Mouse (Mus musculus) CH12.LX (cell line): ENCODE measurements around the gene Nmnat2. TPM values are rescaled to one million over a fixed set of nuclear protein-coding genes. Genes with fewer than 3 reads are reported as not detected.

Source experiments
- DNase-seq: peaks from one replicate; pipeline ENCODE4 v3.0.0-alpha.2; 2013; ENCODE audit errors: extremely low read depth
- H3K27ac ChIP-seq: 2 replicates; pipeline ENCODE4 v1.5.1; 2012; ENCODE audit warnings: low read depth, mild to moderate bottlenecking, control low read depth, moderate library complexity; ENCODE audit not compliant: insufficient read depth
- H3K27me3 ChIP-seq: replicated peaks from 2 replicates; pipeline ENCODE3; 2012; ENCODE audit warnings: inconsistent platforms
- H3K36me3 ChIP-seq, 2 experiments: replicated peaks in 1 of 2; 2 replicates each; pipeline versions ENCODE3 to v1.6.1; 2012; ENCODE audit warnings: inconsistent platforms in 1 of 2, low read length in 1 of 2, mild to moderate bottlenecking in 1 of 2, mixed read lengths in 1 of 2, moderate library complexity in 1 of 2; ENCODE audit not compliant: control insufficient read depth in 1 of 2, insufficient read depth in 1 of 2
- H3K4me1 ChIP-seq, 2 experiments: 2 replicates each; pipeline ENCODE4 v1.6.1; 2012; ENCODE audit warnings: inconsistent platforms in 1 of 2, moderate library complexity in 1 of 2; ENCODE audit not compliant: insufficient read depth in 2 of 2, control insufficient read depth in 1 of 2
- H3K4me2 ChIP-seq: 2 replicates; pipeline ENCODE4 v1.6.1; 2012; ENCODE audit warnings: low read depth, mild to moderate bottlenecking, control low read depth; ENCODE audit not compliant: poor library complexity, insufficient read depth, severe bottlenecking
- H3K4me3 ChIP-seq, 3 experiments: fragments of 150-350 bp in 1 of 3; sonication (generic) in 1 of 3; replicated peaks in 1 of 3; 2 replicates each; pipeline versions ENCODE3 to v1.5.1; 2011 to 2012; ENCODE audit warnings: low read depth in 2 of 3, low read length in 2 of 3, mild to moderate bottlenecking in 2 of 3, moderate library complexity in 2 of 3, control low read depth in 1 of 3, improper control_type of control experiment in 1 of 3, inconsistent platforms in 1 of 3, mixed read lengths in 1 of 3; ENCODE audit not compliant: poor library complexity in 1 of 3
- H3K79me2 ChIP-seq: replicated peaks from 2 replicates; pipeline ENCODE4 v1.6.1; 2012; ENCODE audit warnings: mild to moderate bottlenecking, moderate library complexity; ENCODE audit not compliant: control insufficient read depth, poor library complexity, insufficient read depth, severe bottlenecking; ENCODE audit errors: extremely low read depth
- H3K9ac ChIP-seq: 2 replicates; pipeline ENCODE4 v1.6.1; 2012; ENCODE audit warnings: low read depth, mild to moderate bottlenecking, control low read depth, moderate library complexity; ENCODE audit not compliant: insufficient read depth
- H3K9me3 ChIP-seq: replicated peaks from 2 replicates; pipeline ENCODE3; 2012; ENCODE audit warnings: low read length, inconsistent platforms, mixed read lengths
- BHLHE40 ChIP-seq: IDR thresholded peaks from 2 replicates; pipeline ENCODE4 v1.6.1; 2011; ENCODE audit warnings: mild to moderate bottlenecking, low read depth, low read length, improper control_type of control experiment
- CHD2 ChIP-seq: IDR thresholded peaks from 2 replicates; pipeline ENCODE4 v1.6.1; 2011; ENCODE audit warnings: low read length, improper control_type of control experiment
- E2F4 ChIP-seq: IDR thresholded peaks from 2 replicates; pipeline ENCODE4 v1.6.1; 2011; ENCODE audit warnings: low read depth, low read length, improper control_type of control experiment; ENCODE audit not compliant: insufficient replicate concordance
- EP300 ChIP-seq: IDR thresholded peaks from 2 replicates; pipeline ENCODE4 v1.6.1; 2011; ENCODE audit warnings: low read length, improper control_type of control experiment
- GABPA ChIP-seq: IDR thresholded peaks from 2 replicates; pipeline ENCODE4 v1.6.1; 2012; ENCODE audit warnings: low read depth, low read length, improper control_type of control experiment, inconsistent platforms; ENCODE audit not compliant: insufficient replicate concordance
- HCFC1 ChIP-seq: IDR thresholded peaks from 2 replicates; pipeline ENCODE4 v1.6.1; 2012; ENCODE audit warnings: low read depth, mild to moderate bottlenecking, inconsistent platforms, low read length, improper control_type of control experiment
- JUN ChIP-seq: IDR thresholded peaks from 2 replicates; pipeline ENCODE4 v1.6.1; 2011; ENCODE audit warnings: low read depth, mild to moderate bottlenecking, low read length, improper control_type of control experiment, moderate library complexity; ENCODE audit not compliant: insufficient read depth
- MXI1 ChIP-seq: IDR thresholded peaks from 2 replicates; pipeline ENCODE4 v1.6.1; 2011; ENCODE audit warnings: mild to moderate bottlenecking, low read depth, low read length, improper control_type of control experiment
- MYC ChIP-seq: IDR thresholded peaks from 2 replicates; pipeline ENCODE4 v1.6.1; 2011; ENCODE audit warnings: low read depth, mild to moderate bottlenecking, improper control_type of control experiment, low read length
- NELFE ChIP-seq: IDR thresholded peaks from 2 replicates; pipeline ENCODE4 v1.6.1; 2011; ENCODE audit warnings: low read depth, low read length, improper control_type of control experiment
- PAX5 ChIP-seq: IDR thresholded peaks from 2 replicates; pipeline ENCODE4 v1.6.1; 2012; ENCODE audit warnings: low read length, inconsistent platforms, mixed read lengths
- POLR2A ChIP-seq: IDR thresholded peaks from 2 replicates; pipeline ENCODE4 v1.6.1; 2011; ENCODE audit warnings: low read depth, mild to moderate bottlenecking, improper control_type of control experiment, low read length
- RAD21 ChIP-seq: IDR thresholded peaks from 2 replicates; pipeline ENCODE4 v1.6.1; 2011; ENCODE audit warnings: low read depth, mild to moderate bottlenecking, low read length, improper control_type of control experiment, moderate library complexity
- TBP ChIP-seq: conservative IDR thresholded peaks from 2 replicates; pipeline ENCODE4 v1.6.1; 2011; ENCODE audit warnings: low read depth, low read length, improper control_type of control experiment
- USF2 ChIP-seq: conservative IDR thresholded peaks from 2 replicates; pipeline ENCODE4 v1.6.1; 2011; ENCODE audit warnings: low read depth, low read length, improper control_type of control experiment
- ZNF384 ChIP-seq: IDR thresholded peaks from 2 replicates; pipeline ENCODE4 v1.6.1; 2012; ENCODE audit warnings: low read depth, low read length, improper control_type of control experiment, inconsistent platforms
- dilution Hi-C: fragments of 300-500 bp; cut with MboI; formaldehyde crosslinking; loops from 2 replicates; pipeline ENCODE4 v1.14.3; 2020; ENCODE audit warnings: low sequenced_read_pairs; ENCODE audit not compliant: extremely low pct_unique_long_range_greater_than_20kb, extremely low pct_ligation_motif_present
- in situ Hi-C: fragments of 300-500 bp; cut with MboI; formaldehyde crosslinking; loops from 3 replicates; pipeline ENCODE4 v1.14.3; 2019; ENCODE audit warnings: low sequenced_read_pairs, low pct_ligation_motif_present, low pct_unique_long_range_greater_than_20kb, mixed read lengths
- polyA plus RNA-seq: library from polyadenylated mRNA; unstranded; fragments of >175 nt; gene quantifications from 2 replicates; pipeline ENCODE4 v1.2.1, GENCODE M21; 2012; ENCODE audit warnings: low read depth; ENCODE audit not compliant: insufficient read length
- total RNA-seq, 2 experiments: library from RNA; depleted of rRNA; stranded (reverse); fragments of 300-350 nt in 1 of 2; fragments of >200 nt in 1 of 2; gene quantifications; 2 replicates each; pipeline ENCODE4 v1.2.3; 2012 to 2014

Gene Nmnat2
- total and polyA plus RNA-seq, 3 experiments, result 0.04 to 0.09 (median 0.09) TPM

DNA sequence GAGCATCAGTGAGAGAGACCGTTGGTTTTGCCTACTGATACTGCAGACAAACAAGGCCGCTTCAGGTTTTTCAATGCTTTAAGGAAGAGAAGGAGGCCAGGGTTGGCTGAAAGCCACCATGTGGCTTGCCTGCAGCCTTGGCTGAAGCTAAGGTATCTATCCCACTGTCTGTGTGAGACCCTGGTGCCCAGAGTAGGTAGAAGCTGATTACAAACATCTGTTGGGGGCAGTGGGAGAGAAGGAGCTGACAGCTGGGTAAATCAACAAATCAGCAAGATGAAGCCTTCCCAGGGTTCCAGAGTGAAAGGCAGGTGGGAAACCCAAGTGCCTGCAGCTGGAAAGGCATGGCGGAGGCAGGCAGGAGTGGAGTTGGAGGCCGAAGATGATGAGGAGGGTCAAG is 136.0 kb downstream of the Nmnat2 start:
- in situ Hi-C loops (no loop called here), dilution Hi-C loops (no loop called here)
- Histone ChIP-seq H3K79me2 (no peaks in the 10 kb centered on the region), H3K4me2 (no peak overlapping the region), H3K9me3 (no peaks in the 10 kb centered on the region), H3K36me3 (no peaks in the 10 kb centered on the region), H3K4me1 (peaks cover 8 to 13% of the 10 kb centered on the region in 2 experiments), H3K4me3 (no peak overlapping the region), H3K27ac (no peak overlapping the region), H3K9ac (no peak overlapping the region), H3K27me3 (no peaks in the 10 kb centered on the region)
- TF ChIP-seq USF2, result no peak
- TF ChIP-seq BHLHE40, result no peak
- no peak for TF ChIP-seq RAD21
- no peak for TF ChIP-seq NELFE
- TF ChIP-seq HCFC1, result no peak
- TF ChIP-seq MYC, result no peak
- TF ChIP-seq EP300, result no peak
- TF ChIP-seq PAX5, result no peak
- TF ChIP-seq CHD2, result no peak
- no peak for TF ChIP-seq TBP
- no peak for TF ChIP-seq JUN
- no peak for TF ChIP-seq E2F4
- no peak for TF ChIP-seq POLR2A
- no peak for TF ChIP-seq GABPA
- DNase-seq, result no peak

DNA sequence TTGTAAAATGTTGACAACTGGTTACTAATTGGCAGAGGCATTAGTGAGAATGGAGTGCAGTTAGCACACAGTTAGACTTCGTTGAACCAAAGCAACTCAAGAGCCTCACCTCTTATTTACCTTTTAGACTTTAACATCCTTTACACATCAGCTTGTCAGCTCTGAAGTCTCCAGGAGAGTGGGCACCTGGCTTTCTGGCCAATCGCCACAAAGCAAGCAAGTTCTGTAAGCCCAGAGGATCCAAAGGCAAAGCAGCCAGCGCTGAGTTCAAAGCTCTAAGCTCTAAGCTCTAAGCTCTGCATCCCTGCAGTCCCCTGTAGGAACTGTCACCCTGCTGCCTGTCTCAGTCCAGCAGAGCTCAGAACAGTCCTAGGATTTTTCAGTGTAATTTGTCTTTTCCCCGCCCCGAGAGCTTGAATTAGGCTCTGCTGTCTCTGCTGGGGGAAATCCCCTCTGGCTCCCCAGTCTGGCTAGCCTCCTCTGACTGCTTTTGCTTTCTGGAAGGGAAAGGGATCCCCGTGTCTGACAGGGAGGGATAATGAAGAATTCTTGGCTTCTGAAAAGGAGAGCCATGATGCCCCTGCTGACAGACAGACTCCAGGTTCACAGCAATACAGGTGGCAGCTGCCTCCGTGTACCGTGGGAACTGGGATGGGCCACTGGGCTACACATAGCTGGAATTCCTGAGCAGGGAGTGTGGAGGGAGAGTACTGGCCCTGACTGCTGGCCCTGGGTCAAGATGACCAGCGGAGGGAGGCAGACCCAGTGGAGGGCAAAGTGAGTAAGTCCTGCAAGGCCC is 136.8 kb downstream of the Nmnat2 start:
- Histone ChIP-seq H3K4me2 (no peak overlapping the region), H3K9ac (no peak overlapping the region), H3K27me3 (no peaks in the 10 kb centered on the region), H3K4me1 (peaks cover 8 to 13% of the 10 kb centered on the region in 2 experiments), H3K36me3 (no peaks in the 10 kb centered on the region), H3K27ac (no peak overlapping the region), H3K4me3 (no peak overlapping the region), H3K9me3 (no peaks in the 10 kb centered on the region), H3K79me2 (no peaks in the 10 kb centered on the region)
- in situ Hi-C loops (no loop called here), dilution Hi-C loops (no loop called here)
- no peak for DNase-seq
- TF ChIP-seq MXI1, result no peak
- no peak for TF ChIP-seq ZNF384
- TF ChIP-seq E2F4, result no peak
- TF ChIP-seq HCFC1, result no peak
